Mouse (Mus musculus) natural killer cell, adult 2 months (primary cell): ENCODE data around the gene Fcgr1.

Experiments used
- DNase-seq, 2 experiments: peaks; one replicate each; pipeline ENCODE4 v3.0.0; 2022; ENCODE audit warnings: low spot score in 2 of 2

Gene Fcgr1

GRCm38 (mm10) chr3:96273591-96274465 lies 19.9 kb downstream of the Fcgr1 start:
- DNase-seq, result peak; percentile 49 to 59

- DNase-seq, result peak; percentile 89 to 92
These were observed 24.0 kb downstream of the Fcgr1 start, which contains the start of gene Hist2h2bb for GRCm38 (mm10) chr3:96269511-96270474. Hist2h2bb (plus strand) TSS chr3:96269752.

- peak in 1 of 2 experiments; percentile 32 for DNase-seq
These were observed 24.9 kb downstream of the Fcgr1 start for GRCm38 (mm10) chr3:96268776-96269378.

- DNase-seq, result peak; percentile 77 to 79
These were observed 25.6 kb downstream of the Fcgr1 start, which contains the start of gene Hist2h3b for GRCm38 (mm10) chr3:96268051-96268775. Hist2h3b (plus strand) TSS chr3:96268654.

- DNase-seq, result no peak
These were observed 26.2 kb downstream of the Fcgr1 start for GRCm38 (mm10) chr3:96267541-96267940.

GRCm38 (mm10) chr3:96266132-96266710 lies 27.5 kb downstream of the Fcgr1 start:
- DNase-seq, result no peak

- DNase-seq, result no peak
These were observed 29.3 kb downstream of the Fcgr1 start for GRCm38 (mm10) chr3:96264404-96264949.

GRCm38 (mm10) chr3:96263558-96264403 lies 30.0 kb downstream of the Fcgr1 start:
- DNase-seq, result no peak

GRCm38 (mm10) chr3:96262979-96263550 lies 30.7 kb downstream of the Fcgr1 start, which contains the start of gene Hist2h4:
Hist2h4 (minus strand) TSS chr3:96263311.
- DNase-seq, result peak; percentile 96 to 97

GRCm38 (mm10) chr3:96262216-96262875 lies 31.4 kb downstream of the Fcgr1 start:
- peak; percentile 73 to 75 for DNase-seq

- no peak for DNase-seq
These were observed 32.1 kb downstream of the Fcgr1 start for GRCm38 (mm10) chr3:96261623-96262022.

- no peak for DNase-seq
These were observed 33.5 kb downstream of the Fcgr1 start for GRCm38 (mm10) chr3:96260220-96260619.

- DNase-seq, result no peak
These were observed 36.6 kb downstream of the Fcgr1 start for GRCm38 (mm10) chr3:96257190-96257589.

- no peak for DNase-seq
These were observed 37.7 kb downstream of the Fcgr1 start for GRCm38 (mm10) chr3:96255926-96256593.

- no peak for DNase-seq
These were observed 39.0 kb downstream of the Fcgr1 start for GRCm38 (mm10) chr3:96254683-96255355.

- no peak for DNase-seq
These were observed 42.0 kb downstream of the Fcgr1 start for GRCm38 (mm10) chr3:96251787-96252186.

GRCm38 (mm10) chr3:96250890-96251289 lies 42.9 kb downstream of the Fcgr1 start:
- DNase-seq, result no peak
